Mouse (Mus musculus) forebrain, embryonic 16.5 days (tissue): ENCODE results near the gene Acbd5. TPM values are rescaled to one million over a fixed set of nuclear protein-coding genes. Genes with fewer than 3 reads are reported as not detected.

Source experiments
- polyA plus RNA-seq: library from polyadenylated mRNA; unstranded; fragments of >200 nt; fragmentation: Nextera tagmentation; extraction: Ambion mirVana; gene quantifications from 2 replicates; pipeline ENCODE4 v1.2.1, GENCODE M21; 2015

Acbd5 gene
- polyA plus RNA-seq, 1 experiment from 2014 or later: 81.7 TPM

Other genes starting within 250 kb of the Acbd5 start
- gene Pdss1, start 172.6 kb upstream of the Acbd5 start, polyA plus RNA-seq: 25.2 and 26.4 TPM in 2 replicates
- 65.3 and 66.9 TPM in 2 replicates for gene Abi1, start 27.9 kb upstream of the Acbd5 start, polyA plus RNA-seq
- gene Mastl, start 87.9 kb downstream of the Acbd5 start, polyA plus RNA-seq: 4.2 and 4.7 TPM in 2 replicates
- gene Yme1l1, start 88.2 kb downstream of the Acbd5 start, polyA plus RNA-seq: 74.7 and 76.0 TPM in 2 replicates
- gene 4931423N10Rik, start 139.3 kb downstream of the Acbd5 start, polyA plus RNA-seq: 0.15 TPM in 1 of 2 replicates, not detected in the other